Mouse (Mus musculus) stomach, postnatal 0 days (tissue): ENCODE measurements around the gene Pdlim7. TPM values are rescaled to one million over a fixed set of nuclear protein-coding genes. Genes with fewer than 3 reads are reported as not detected.

Experiments used
- ATAC-seq: fragments of 200-750 bp; cut with Nextera tagmentation; 2 replicates; pipeline ENCODE4 v1.8.0; 2017; ENCODE audit not compliant: low FRiP score, low TSS enrichment
- DNase-seq: peaks from one replicate; pipeline ENCODE4 v3.0.0-alpha.2; 2016; ENCODE audit warnings: low spot score
- H3K27ac ChIP-seq: fragments of 300-500 bp; sonication (generic); replicated peaks from 2 replicates; pipeline ENCODE4 v1.5.1; 2014; ENCODE audit warnings: mild to moderate bottlenecking, control low read depth
- H3K27me3 ChIP-seq: fragments of 300-500 bp; sonication (generic); 2 replicates; pipeline ENCODE4 v1.6.1; 2014; ENCODE audit warnings: low read length; ENCODE audit not compliant: control insufficient read depth, insufficient read depth
- H3K36me3 ChIP-seq: fragments of 300-500 bp; sonication (generic); 2 replicates; pipeline ENCODE4 v1.6.1; 2014; ENCODE audit warnings: low read length, mixed read lengths; ENCODE audit not compliant: control insufficient read depth, insufficient read depth
- H3K4me1 ChIP-seq: fragments of 300-500 bp; sonication (generic); replicated peaks from 2 replicates; pipeline ENCODE4 v1.6.1; 2014; ENCODE audit warnings: antibody characterized with exemption; ENCODE audit not compliant: control insufficient read depth, insufficient read depth
- H3K4me2 ChIP-seq: fragments of 300-500 bp; sonication (generic); replicated peaks from 2 replicates; pipeline ENCODE4 v1.6.1; 2014; ENCODE audit warnings: low read depth, mild to moderate bottlenecking, control low read depth, moderate library complexity
- H3K4me3 ChIP-seq: fragments of 300-500 bp; sonication (generic); 2 replicates; pipeline ENCODE4 v1.5.1; 2014; ENCODE audit warnings: low read depth, low read length, control low read depth
- H3K9ac ChIP-seq: fragments of 300-500 bp; sonication (generic); 2 replicates; pipeline ENCODE4 v1.6.1; 2014; ENCODE audit warnings: mild to moderate bottlenecking, low read length, control low read depth, mixed read lengths
- H3K9me3 ChIP-seq: fragments of 300-500 bp; sonication (generic); 2 replicates; pipeline ENCODE4 v1.6.1; 2016; ENCODE audit warnings: low read length; ENCODE audit not compliant: control insufficient read depth
- CTCF ChIP-seq: IDR thresholded peaks from 2 replicates; pipeline ENCODE4 v1.5.1; 2016; ENCODE audit warnings: antibody characterized with exemption, low read depth, mild to moderate bottlenecking, moderate library complexity
- EP300 ChIP-seq: optimal IDR thresholded peaks from 2 replicates; pipeline ENCODE3; 2016; ENCODE audit warnings: antibody characterized with exemption
- WGBS: fragments of 180-500 bp; shearing (Covaris S2); extraction: QIAGEN DNeasy Blood & Tissue Kit; methylation state at CpG from one replicate; pipeline ENCODE4 v1.1.7; 2014; 5-methylcytosine and 5-hydroxymethylcytosine counted together
- polyA plus RNA-seq: library from polyadenylated mRNA; unstranded; fragments of >200 nt; fragmentation: Nextera tagmentation; extraction: Ambion mirVana; gene quantifications from 2 replicates; pipeline ENCODE4 v1.2.1, GENCODE M21; 2015

Gene Pdlim7
- polyA plus RNA-seq, 1 experiment from 2014 or later = 193 TPM

DNA sequence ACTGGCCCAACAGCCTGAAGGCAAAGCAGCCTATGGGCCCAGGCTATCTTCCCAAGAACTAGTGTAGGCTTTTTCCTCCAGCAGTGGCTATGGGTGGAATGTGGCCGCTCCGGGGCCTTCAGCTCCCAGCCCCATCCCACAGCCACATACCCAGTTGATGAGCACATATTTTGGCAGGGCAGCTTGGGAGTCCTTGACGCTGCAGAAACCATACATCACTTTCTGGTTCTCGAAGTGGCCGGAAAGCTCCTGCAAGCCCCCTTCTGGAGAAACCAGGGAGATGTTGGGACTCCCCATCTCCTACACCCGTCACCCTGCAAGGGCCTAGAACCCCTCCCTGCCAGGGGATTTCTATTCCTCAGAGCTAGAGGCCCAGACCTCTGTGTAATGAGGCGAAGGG lies 30.9 kb downstream of the Pdlim7 start:
- Histone ChIP-seq H3K4me2 (no peak overlapping the region), H3K9me3 (no peaks in the 10 kb centered on the region), H3K4me1 (0 out of 2 replicates have a peak, but pooled peaks cover 3% of the 10 kb centered on the region), H3K27ac (peak overlapping the region; percentile 69), H3K4me3 (no peak overlapping the region), H3K36me3 (no peaks in the 10 kb centered on the region), H3K27me3 (no peaks in the 10 kb centered on the region), H3K9ac (no peak overlapping the region)
- no peak for TF ChIP-seq EP300
- peak; percentile 54 for TF ChIP-seq CTCF
- 46% methylated on average over 7 of the region's 7 CpGs for WGBS
- DNase-seq (no peak), ATAC-seq (peak; percentile 58; the same call in 1 of the 2 replicates)

DNA sequence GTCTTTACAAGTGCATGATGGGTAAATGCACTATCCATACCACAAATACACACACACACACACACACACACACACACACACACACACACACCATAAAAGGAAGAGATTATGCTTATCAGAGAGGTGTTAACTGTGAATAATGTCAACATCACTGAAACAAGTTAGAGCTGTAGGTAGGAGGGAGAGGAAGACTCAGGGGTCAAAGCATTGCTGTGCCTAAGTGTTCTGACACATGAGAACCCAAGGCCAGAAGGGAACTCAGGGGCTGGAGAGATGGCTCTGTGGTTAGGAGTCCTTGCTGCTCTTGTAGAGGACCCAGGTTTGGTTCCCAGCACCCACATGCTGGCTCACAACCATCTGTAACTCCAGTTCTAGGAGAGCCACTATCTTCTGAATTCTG lies 33.5 kb downstream of the Pdlim7 start:
- H3K36me3 ChIP-seq = no peaks in the 10 kb centered on the region; the same call in 1 of the 2 replicates
- no peak overlapping the region for H3K4me2 ChIP-seq
- DNase-seq (no peak), ATAC-seq (no peak)
- no peaks in the 10 kb centered on the region for H3K4me1 ChIP-seq
- no peaks in the 10 kb centered on the region for H3K9me3 ChIP-seq
- H3K27me3 ChIP-seq = no peaks in the 10 kb centered on the region
- no peak overlapping the region for H3K4me3 ChIP-seq
- H3K27ac ChIP-seq = no peak overlapping the region
- H3K9ac ChIP-seq = no peak overlapping the region
- TF ChIP-seq CTCF = no peak
- no peak for TF ChIP-seq EP300

DNA sequence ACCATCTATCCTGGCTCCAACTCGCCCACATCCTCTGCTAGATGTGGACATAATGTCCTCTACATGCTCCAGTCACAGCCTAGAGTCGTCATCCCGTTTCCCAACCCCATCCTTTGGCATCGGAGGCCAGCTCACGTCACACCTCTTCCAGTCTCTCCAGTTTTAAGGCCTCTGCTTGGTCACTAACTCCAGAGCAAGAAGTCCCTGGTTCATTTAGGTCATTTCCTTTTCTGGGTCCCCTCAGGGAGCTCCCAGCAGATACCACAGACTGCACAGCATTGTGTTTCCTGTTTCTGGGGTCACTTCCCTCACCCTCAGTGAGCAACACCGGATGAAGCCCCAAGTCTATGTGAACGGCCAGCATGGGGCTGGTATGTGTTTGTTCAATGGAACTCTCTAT lies 34.5 kb downstream of the Pdlim7 start:
- peaks cover under 1% of the 10 kb centered on the region; the same call in 1 of the 2 replicates for H3K36me3 ChIP-seq
- no peak overlapping the region for H3K9ac ChIP-seq
- TF ChIP-seq CTCF (no peak), EP300 (no peak)
- no peak overlapping the region for H3K4me2 ChIP-seq
- no peaks in the 10 kb centered on the region for H3K4me1 ChIP-seq
- H3K4me3 ChIP-seq = no peak overlapping the region
- H3K27me3 ChIP-seq = no peaks in the 10 kb centered on the region
- DNase-seq (no peak), ATAC-seq (no peak)
- no peak overlapping the region for H3K27ac ChIP-seq
- 77% methylated on average over 7 of the region's 7 CpGs for WGBS
- H3K9me3 ChIP-seq = no peaks in the 10 kb centered on the region

DNA sequence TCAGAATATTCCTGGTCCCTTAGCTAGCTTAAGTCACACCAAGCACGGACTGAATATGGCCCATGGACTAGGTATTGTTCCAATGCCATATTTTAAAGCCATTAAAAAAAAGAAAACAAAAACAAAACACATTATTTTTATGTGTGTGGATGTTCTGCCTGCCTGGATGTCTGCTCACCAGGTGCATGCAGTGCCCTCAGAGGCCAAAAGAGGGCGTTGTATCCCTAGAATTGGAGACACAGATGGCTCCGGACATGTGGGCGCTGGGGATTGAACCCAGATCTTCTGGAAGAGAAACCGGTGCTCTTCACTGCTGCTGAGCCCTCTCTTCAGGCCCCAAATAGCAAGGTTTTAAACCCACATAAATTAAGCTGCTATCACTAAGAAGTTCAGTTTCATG lies 35.4 kb downstream of the Pdlim7 start:
- 47% methylated on average over 5 of the region's 5 CpGs for WGBS
- no peaks in the 10 kb centered on the region for H3K4me1 ChIP-seq
- no peak overlapping the region for H3K4me3 ChIP-seq
- H3K4me2 ChIP-seq = no peak overlapping the region
- ATAC-seq (no peak), DNase-seq (peak; percentile 54)
- no peaks in the 10 kb centered on the region for H3K27me3 ChIP-seq
- TF ChIP-seq EP300 (no peak), CTCF (peak; percentile 70)
- no peak overlapping the region for H3K27ac ChIP-seq
- H3K36me3 ChIP-seq = peaks cover 2% of the 10 kb centered on the region; the same call in 1 of the 2 replicates
- no peaks in the 10 kb centered on the region for H3K9me3 ChIP-seq
- H3K9ac ChIP-seq = no peak overlapping the region

DNA sequence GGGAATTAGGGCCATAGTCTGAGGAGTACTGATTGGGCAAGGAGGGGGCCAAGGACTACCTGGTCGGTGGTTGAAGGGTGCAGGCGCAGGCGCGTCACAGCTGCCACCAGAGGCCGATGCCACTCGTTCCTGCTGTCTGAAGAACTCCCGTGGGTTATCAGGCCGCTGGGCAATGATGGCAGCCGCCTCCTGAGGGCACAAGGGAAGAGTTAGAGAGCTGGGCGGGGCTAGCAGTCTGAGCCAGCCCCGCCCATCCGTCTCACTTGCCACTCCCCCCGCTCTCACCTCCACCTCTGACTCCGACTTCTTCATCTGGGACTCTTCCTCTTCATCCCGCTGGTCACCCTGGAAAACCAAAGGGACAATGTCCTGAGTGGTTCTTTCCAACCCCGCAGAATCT lies 36.0 kb downstream of the Pdlim7 start:
- peaks cover 2% of the 10 kb centered on the region; the same call in 1 of the 2 replicates for H3K36me3 ChIP-seq
- 62% methylated on average over 16 of the region's 16 CpGs for WGBS
- no peaks in the 10 kb centered on the region for H3K9me3 ChIP-seq

DNA sequence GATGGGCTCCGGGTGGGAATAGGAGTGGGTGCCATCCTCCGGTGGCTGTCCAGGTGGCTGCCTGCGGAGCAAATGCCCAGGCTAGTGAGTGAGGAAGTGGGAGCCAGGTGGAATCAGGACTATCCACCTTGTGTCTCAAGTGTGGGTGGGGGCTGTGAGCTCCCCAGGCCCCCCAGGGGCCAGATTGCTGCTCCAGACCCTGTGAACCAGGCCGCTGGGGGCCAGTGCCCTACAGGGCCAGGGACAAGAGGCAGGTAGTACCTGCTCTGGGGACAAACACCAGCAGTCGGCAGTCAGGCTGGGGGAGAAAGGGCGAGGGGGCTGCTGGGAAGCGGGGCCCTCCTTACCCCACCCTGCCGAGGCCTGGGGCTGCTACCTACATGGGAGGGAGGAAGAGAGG lies 37.2 kb downstream of the Pdlim7 start:
- no peak for ATAC-seq
- TF ChIP-seq EP300 = no peak
- TF ChIP-seq CTCF = no peak
- Histone ChIP-seq H3K9ac (no peak overlapping the region), H3K27me3 (no peaks in the 10 kb centered on the region), H3K4me2 (no peak overlapping the region), H3K4me1 (no peaks in the 10 kb centered on the region), H3K9me3 (no peaks in the 10 kb centered on the region), H3K27ac (no peak overlapping the region), H3K4me3 (no peak overlapping the region), H3K36me3 (peaks cover 2% of the 10 kb centered on the region; the same call in 1 of the 2 replicates)
- WGBS = 85% methylated on average over 8 of the region's 8 CpGs
- DNase-seq = no peak

More for the DNA sequence above, 36.0 kb downstream of the Pdlim7 start:
- TF ChIP-seq CTCF = peak; percentile 10; the same call in 1 of the 2 replicates
- no peak for TF ChIP-seq EP300
- Histone ChIP-seq H3K4me1 (no peaks in the 10 kb centered on the region), H3K4me3 (no peak overlapping the region), H3K9ac (no peak overlapping the region), H3K27me3 (no peaks in the 10 kb centered on the region), H3K4me2 (no peak overlapping the region), H3K27ac (no peak overlapping the region)
- ATAC-seq = no peak
- no peak for DNase-seq
